Mouse (Mus musculus): Measurements from ENCODE around the gene Bnip2.

DNA sequence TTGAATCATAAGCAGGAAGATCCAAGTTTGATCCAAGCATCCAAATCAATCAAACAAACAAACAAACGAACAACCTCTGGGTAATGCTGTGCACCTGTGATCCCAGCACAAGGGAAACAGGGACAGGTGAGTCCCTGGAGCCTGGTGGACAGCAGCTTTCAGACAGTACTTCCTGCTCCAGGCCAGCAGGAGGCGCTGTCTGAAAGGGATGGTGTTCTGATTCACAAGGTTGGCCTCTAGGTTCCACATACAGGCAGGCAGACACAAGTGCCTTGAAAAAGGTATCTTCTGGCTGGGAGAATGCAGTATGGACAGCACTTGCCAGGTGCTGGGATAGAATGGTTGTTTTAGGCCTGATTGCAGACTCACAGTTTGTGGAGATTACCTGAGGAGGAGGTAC is 40.3 kb upstream of the Bnip2 start:
- TF ChIP-seq CTCF (IDR thresholded peaks at IDR 0.05; ENCODE audit: borderline replicate concordance, extremely low read depth, insufficient read depth, insufficient read length) (peak; percentile 69), POLR2A (IDR thresholded peaks at IDR 0.05; ENCODE audit: borderline replicate concordance, extremely low read depth, insufficient read depth, insufficient read length, poor library complexity, severe bottlenecking) (no peak)

All from brain, embryonic 14.5 days (tissue).